Mouse (Mus musculus) liver, embryonic 11.5 days (tissue): ENCODE data around the gene Anp32b. TPM values are rescaled to one million over a fixed set of nuclear protein-coding genes. Genes with fewer than 3 reads are reported as not detected.

Experiments
- ATAC-seq: fragments of 200-750 bp; cut with Nextera tagmentation; replicated peaks from 2 replicates; pipeline ENCODE4 v1.8.0; 2017; ENCODE audit warnings: moderate number of reproducible peaks, mild to moderate bottlenecking, moderate TSS enrichment, moderate library complexity; ENCODE audit not compliant: low FRiP score
- DNase-seq: peaks from one replicate; pipeline ENCODE4 v3.0.0-alpha.2; 2017; ENCODE audit warnings: low spot score
- H3K27ac ChIP-seq: fragments of 300-500 bp; sonication (generic); 2 replicates; pipeline ENCODE4 v1.5.1; 2014; ENCODE audit warnings: mild to moderate bottlenecking, low read depth, low read length, control low read depth
- H3K27me3 ChIP-seq: fragments of 300-500 bp; sonication (generic); replicated peaks from 2 replicates; pipeline ENCODE4 v1.6.1; 2014; ENCODE audit warnings: low read length, mixed read lengths; ENCODE audit not compliant: control insufficient read depth, insufficient read depth
- H3K36me3 ChIP-seq: fragments of 300-500 bp; sonication (generic); 2 replicates; pipeline ENCODE4 v1.6.1; 2014; ENCODE audit warnings: mild to moderate bottlenecking, low read length, moderate library complexity, mixed read lengths; ENCODE audit not compliant: control insufficient read depth, insufficient read depth
- H3K4me1 ChIP-seq: fragments of 300-500 bp; sonication (generic); replicated peaks from 2 replicates; pipeline ENCODE4 v1.6.1; 2014; ENCODE audit warnings: low read length, mixed read lengths; ENCODE audit not compliant: control insufficient read depth, insufficient read depth
- H3K4me2 ChIP-seq: fragments of 300-500 bp; sonication (generic); 2 replicates; pipeline ENCODE4 v1.6.1; 2014; ENCODE audit warnings: mild to moderate bottlenecking, control low read depth, moderate library complexity
- H3K4me3 ChIP-seq: fragments of 300-500 bp; sonication (generic); 2 replicates; pipeline ENCODE4 v1.5.1; 2014; ENCODE audit warnings: low read depth, low read length, control low read depth
- H3K9ac ChIP-seq: fragments of 300-500 bp; sonication (generic); 2 replicates; pipeline ENCODE4 v1.6.1; 2014; ENCODE audit warnings: low read depth, low read length, control low read depth
- H3K9me3 ChIP-seq: fragments of 300-500 bp; sonication (generic); 2 replicates; pipeline ENCODE4 v1.6.1; 2016; ENCODE audit warnings: low read length, inconsistent platforms, mixed read lengths; ENCODE audit not compliant: control insufficient read depth
- WGBS: fragments of 180-500 bp; shearing (Covaris S2); extraction: QIAGEN DNeasy Blood & Tissue Kit; methylation state at CpG from one replicate; pipeline ENCODE4 v1.1.7; 2014; 5-methylcytosine and 5-hydroxymethylcytosine counted together
- polyA plus RNA-seq: library from polyadenylated mRNA; unstranded; fragments of >200 nt; fragmentation: Nextera tagmentation; extraction: Ambion mirVana; gene quantifications from 2 replicates; pipeline ENCODE4 v1.2.1, GENCODE M21; 2014

Gene Anp32b
- polyA plus RNA-seq, 1 experiment from 2014 or later, result 618 TPM

DNA sequence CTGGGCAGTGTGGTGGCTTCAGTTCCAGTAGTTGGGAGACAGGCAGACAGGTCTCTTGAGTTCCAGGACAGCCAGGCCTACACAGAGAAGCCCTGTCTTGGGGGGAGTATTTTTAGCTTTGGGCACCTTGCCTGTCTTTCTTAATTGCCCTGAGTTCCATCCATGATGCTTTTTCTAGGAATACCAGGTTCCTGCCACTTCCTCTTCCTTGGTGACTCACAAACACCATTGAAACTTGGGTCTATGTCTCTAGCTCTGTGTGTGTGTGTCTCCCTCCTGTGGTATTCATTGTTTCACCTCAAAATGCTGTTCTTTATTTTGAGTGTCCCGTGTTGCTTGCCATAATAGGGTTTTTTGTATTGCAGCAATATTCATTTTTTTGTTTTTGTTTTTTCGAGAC lies 7.7 kb downstream of the Anp32b start:
- H3K9ac ChIP-seq, result no peak overlapping the region
- 86% methylated on average over 2 of the region's 2 CpGs for WGBS
- ATAC-seq (no peak), DNase-seq (no peak)
- H3K27me3 ChIP-seq, result no peaks in the 10 kb centered on the region
- H3K36me3 ChIP-seq, result peaks cover 35% of the 10 kb centered on the region
- no peak overlapping the region; the same call in 1 of the 2 replicates for H3K27ac ChIP-seq
- H3K4me3 ChIP-seq, result no peak overlapping the region
- H3K4me1 ChIP-seq, result peaks cover 41% of the 10 kb centered on the region
- H3K4me2 ChIP-seq, result no peak overlapping the region
- H3K9me3 ChIP-seq, result no peaks in the 10 kb centered on the region

DNA sequence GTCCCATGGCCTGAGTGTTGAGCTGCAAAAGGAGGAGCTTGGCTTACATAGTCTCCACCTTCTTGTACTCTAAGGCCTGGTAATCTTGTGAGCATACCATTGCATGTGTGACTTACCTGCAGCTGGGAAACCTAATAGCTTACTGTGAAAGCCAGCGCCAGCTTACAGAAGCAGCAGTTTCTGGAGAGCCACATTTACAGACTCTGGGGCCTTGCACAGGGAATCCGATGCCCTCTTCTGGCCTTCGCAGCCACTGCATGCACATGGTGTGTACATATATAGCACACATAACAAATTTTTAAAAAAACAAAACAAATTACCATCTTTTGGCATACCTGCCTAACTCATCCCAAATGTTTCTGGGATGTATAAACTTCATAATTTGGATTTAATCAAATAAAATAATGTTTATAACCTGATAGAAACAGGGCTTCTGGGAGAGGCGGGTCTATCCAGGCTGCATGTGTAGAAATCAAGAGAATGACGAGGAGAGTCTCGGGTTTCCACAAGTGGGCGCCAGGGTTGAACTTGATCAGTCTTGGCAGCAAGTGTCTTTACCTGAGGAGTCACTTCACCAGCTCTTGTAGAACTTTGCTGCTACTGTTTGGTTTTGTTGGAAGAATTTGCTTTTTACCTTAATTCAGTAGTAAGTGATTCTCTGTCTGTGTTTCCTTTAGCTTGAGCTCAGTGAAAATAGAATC lies 12.6 kb downstream of the Anp32b start:
- Histone ChIP-seq H3K4me2 (no peak overlapping the region), H3K4me3 (no peak overlapping the region), H3K4me1 (peaks cover 4% of the 10 kb centered on the region), H3K9ac (no peak overlapping the region), H3K9me3 (no peaks in the 10 kb centered on the region), H3K27me3 (no peaks in the 10 kb centered on the region), H3K27ac (no peak overlapping the region), H3K36me3 (peaks cover 72% of the 10 kb centered on the region)
- DNase-seq (no peak), ATAC-seq (peak; percentile 70)
- WGBS, result 88% methylated on average over 7 of the region's 7 CpGs

DNA sequence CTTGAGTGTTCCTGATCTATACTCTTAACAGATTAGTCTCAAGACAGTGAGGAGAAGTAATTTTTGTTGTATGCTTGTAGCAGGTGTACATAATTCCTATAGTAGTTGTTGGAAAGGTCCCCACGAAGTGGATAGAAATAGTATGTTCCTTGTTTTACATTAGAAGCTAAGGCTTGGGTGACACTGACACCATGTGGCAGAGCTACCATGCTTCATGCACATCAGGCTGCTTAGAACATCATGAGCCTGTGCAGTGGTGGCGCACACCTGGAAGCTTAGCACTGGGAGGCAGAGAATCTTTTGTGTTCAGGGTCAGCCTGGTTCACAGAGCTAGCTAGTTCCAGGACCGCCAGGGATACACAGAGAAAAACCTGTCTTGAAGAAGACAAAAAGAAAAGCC lies 15.0 kb downstream of the Anp32b start:
- WGBS, result 93% methylated on average over 3 of the region's 3 CpGs
- peaks cover 4% of the 10 kb centered on the region for H3K4me1 ChIP-seq
- H3K36me3 ChIP-seq, result peaks cover 89% of the 10 kb centered on the region
- H3K4me2 ChIP-seq, result no peak overlapping the region
- no peaks in the 10 kb centered on the region for H3K9me3 ChIP-seq
- H3K9ac ChIP-seq, result no peak overlapping the region
- H3K27me3 ChIP-seq, result no peaks in the 10 kb centered on the region
- DNase-seq, result no peak
- no peak overlapping the region for H3K4me3 ChIP-seq
- ATAC-seq, result no peak
- H3K27ac ChIP-seq, result no peak overlapping the region

DNA sequence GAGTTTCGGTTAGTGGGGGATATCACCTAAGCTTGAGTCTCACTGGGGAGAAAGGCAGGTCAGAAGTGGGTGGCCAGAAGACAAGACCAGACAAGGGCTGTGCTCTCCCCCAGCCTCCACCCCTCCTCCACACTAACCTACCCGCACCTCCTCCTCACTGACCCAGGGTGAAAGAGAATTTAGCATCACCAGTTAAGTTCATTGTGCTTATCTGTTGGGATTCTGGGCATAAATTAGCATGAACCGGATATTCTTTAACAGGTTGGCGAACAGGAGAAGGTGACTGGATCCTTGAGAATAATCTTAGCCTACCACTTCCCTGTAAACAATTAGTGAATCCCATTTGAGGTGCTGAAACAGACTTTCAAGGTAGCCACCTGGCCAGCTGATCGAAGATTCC lies 24.4 kb downstream of the Anp32b start:
- no peak overlapping the region for H3K27ac ChIP-seq
- WGBS, result 92% methylated on average over 5 of the region's 5 CpGs
- no peak overlapping the region for H3K4me3 ChIP-seq
- H3K36me3 ChIP-seq, result peaks cover 59% of the 10 kb centered on the region
- ATAC-seq (no peak), DNase-seq (no peak)
- H3K4me1 ChIP-seq, result no peaks in the 10 kb centered on the region
- H3K9ac ChIP-seq, result no peak overlapping the region
- no peaks in the 10 kb centered on the region for H3K27me3 ChIP-seq
- no peak overlapping the region for H3K4me2 ChIP-seq
- no peaks in the 10 kb centered on the region for H3K9me3 ChIP-seq

DNA sequence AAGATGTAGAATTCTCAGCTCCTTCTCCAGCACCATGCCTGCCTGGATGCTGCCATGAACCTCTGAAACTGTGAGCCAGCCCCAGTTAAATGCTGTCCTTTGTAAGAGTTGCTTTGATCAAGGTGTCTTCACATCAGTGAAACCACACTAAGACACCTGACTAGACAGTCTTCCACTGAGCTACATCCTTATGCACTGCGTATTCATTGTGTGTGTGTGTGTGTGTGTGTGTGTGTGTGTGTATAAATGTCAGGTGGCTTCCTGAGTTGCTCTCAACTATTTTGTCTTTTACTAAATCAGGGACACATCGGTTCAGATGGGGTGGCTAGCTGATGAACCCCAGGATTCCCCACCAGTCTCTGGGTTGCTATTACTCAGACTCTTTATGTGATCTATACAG lies 28.4 kb downstream of the Anp32b start:
- ATAC-seq, result no peak
- no peak for DNase-seq
- no peak overlapping the region for H3K27ac ChIP-seq
- no peak overlapping the region for H3K9ac ChIP-seq
- no peak overlapping the region for H3K4me2 ChIP-seq
- H3K27me3 ChIP-seq, result no peaks in the 10 kb centered on the region
- WGBS, result 82% methylated on average over 2 of the region's 2 CpGs
- H3K9me3 ChIP-seq, result no peaks in the 10 kb centered on the region
- no peaks in the 10 kb centered on the region for H3K4me1 ChIP-seq
- peaks cover 27% of the 10 kb centered on the region for H3K36me3 ChIP-seq
- no peak overlapping the region for H3K4me3 ChIP-seq

DNA sequence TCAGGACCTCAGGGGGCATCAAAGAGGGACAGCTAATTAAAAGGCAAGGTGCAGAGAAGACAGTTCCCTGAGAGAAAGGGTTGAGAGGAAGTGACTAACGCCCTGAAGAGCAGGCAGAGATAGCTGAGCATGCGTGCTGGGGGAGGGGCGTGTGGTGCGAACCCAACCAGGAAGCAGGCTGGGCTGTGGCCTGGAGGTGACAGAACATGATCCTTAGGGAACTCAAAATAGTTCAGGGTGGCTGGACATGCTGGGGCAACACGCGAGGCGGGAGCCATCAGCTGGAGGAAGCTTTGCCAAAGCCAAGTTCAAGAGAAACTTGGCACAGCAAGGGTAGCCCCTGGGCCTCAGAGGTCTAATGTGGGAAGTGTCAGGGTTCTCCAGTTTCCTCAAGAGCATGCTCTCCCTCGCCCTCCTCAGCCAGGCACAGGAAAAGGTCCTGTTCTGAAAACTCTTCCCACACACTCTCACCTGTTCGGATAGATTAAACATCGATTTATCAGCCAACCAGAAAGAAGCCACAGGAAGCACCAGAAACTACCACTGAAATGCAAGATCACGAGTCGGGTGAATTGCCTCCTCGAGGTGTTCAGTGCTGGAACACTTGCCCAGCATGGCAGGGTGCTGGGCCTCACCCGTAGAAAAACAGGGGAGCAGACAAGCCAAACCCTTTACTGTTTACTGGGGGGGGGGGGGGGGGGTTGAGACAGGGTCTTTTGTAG lies 35.2 kb downstream of the Anp32b start:
- peak overlapping the region; percentile 60 for H3K27ac ChIP-seq
- no peaks in the 10 kb centered on the region for H3K27me3 ChIP-seq
- ATAC-seq, result peak; percentile 67
- H3K4me1 ChIP-seq, result peaks cover 14% of the 10 kb centered on the region
- WGBS, result 30% methylated on average over 14 of the region's 14 CpGs
- H3K9me3 ChIP-seq, result no peaks in the 10 kb centered on the region
- H3K4me3 ChIP-seq, result no peak overlapping the region
- H3K9ac ChIP-seq, result peak overlapping the region; percentile 44
- DNase-seq, result peak; percentile 78
- H3K4me2 ChIP-seq, result peak overlapping the region; percentile 13
- no peaks in the 10 kb centered on the region for H3K36me3 ChIP-seq

DNA sequence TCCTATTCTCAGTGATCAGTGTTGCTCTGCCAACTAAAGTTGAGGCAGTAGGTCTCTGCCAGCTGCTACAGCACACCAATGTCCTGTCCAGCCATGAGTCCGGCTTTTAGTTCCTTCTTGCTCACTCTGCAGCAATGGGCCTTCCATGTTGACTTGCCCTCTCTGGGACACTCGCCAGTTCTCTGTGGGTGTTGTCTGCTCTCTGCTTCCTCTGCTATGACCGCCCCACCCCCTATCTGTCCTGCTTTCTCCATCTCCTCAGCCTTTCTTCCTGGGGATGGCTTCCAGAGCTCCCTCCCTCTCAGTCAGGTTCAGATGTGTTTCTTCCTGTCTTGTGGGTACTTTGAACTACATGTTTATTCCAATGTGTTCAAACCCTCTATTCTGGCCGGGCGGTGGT lies 36.6 kb downstream of the Anp32b start:
- DNase-seq (no peak), ATAC-seq (no peak)
- H3K27ac ChIP-seq, result no peak overlapping the region

DNA sequence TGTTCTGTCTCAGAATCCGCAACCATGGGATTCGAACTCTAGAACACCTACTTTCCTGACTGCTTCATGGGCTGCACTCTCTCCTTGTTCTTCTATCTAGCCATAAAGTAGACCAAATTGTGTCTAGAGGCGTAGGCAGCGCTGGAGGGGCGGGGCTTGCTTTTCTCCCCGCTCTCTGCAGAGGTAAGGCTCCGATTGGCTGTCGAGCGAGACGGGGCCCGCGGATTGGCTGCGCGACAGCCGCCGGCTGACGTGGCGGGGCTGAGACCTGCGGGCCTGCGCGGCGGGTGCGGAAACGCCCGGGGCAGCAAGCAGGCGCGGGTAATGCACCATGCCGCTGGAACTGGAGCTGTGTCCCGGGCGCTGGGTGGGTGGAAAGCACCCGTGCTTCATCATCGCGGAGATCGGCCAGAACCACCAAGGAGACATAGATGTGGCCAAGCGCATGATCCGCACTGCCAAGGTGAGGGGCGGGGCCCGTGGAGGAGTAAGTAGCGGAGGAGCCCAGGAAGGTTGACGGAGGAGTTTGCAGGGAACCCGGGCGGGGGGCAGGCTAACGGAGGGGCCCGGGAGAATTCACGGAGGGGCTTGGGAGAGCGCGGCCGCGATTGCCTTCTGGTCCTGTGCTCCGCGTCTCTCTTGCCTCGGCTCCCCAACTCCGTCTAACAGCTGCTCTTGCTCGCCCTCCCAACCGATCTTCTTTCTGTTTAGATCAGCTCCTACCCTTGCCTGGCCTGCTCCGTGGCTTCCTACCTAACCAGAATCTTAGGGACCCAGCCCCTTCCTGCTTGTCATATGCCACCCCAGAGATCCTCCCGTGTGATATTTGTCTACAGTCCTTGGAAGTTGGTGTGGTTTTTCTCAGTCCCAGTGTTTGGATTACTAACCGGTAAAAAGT lies 38.6 kb downstream of the Anp32b start, which contains the start of gene Nans:
Gene Nans (plus strand): TSS at position 221 of the 898 bp plus-strand sequence.
- Histone ChIP-seq H3K4me1 (peaks cover 14% of the 10 kb centered on the region), H3K9ac (peak within 1 kb of the TSS; percentile 76), H3K9me3 (no peaks in the 10 kb centered on the region), H3K4me2 (peak within 1 kb of the TSS; percentile 90), H3K36me3 (peaks cover 11% of the 10 kb centered on the region; the same call in 1 of the 2 replicates), H3K27me3 (no peaks in the 10 kb centered on the region), H3K27ac (peak within 1 kb of the TSS; percentile 49; the same call in 1 of the 2 replicates), H3K4me3 (peak within 1 kb of the TSS; percentile 76)
- DNase-seq (peak; percentile 94), ATAC-seq (peak; percentile 96)
- WGBS, result under 1% methylated on average over 58 of the region's 58 CpGs

More for the DNA sequence above, 36.6 kb downstream of the Anp32b start:
- 86% methylated on average over 5 of the region's 5 CpGs for WGBS
- H3K4me1 ChIP-seq, result peaks cover 14% of the 10 kb centered on the region
- no peaks in the 10 kb centered on the region for H3K36me3 ChIP-seq
- H3K27me3 ChIP-seq, result no peaks in the 10 kb centered on the region
- no peak overlapping the region for H3K9ac ChIP-seq
- no peaks in the 10 kb centered on the region for H3K9me3 ChIP-seq
- H3K4me2 ChIP-seq, result no peak overlapping the region
- H3K4me3 ChIP-seq, result no peak overlapping the region
